Mouse (Mus musculus) cerebellum, adult 2 months (tissue): ENCODE results near the gene Dtd1. TPM values are rescaled to one million over a fixed set of nuclear protein-coding genes. Genes with fewer than 3 reads are reported as not detected.

Experiments used
- DNase-seq, 2 experiments: peaks; one replicate each; pipeline ENCODE4 v3.0.0; 2021
- H3K27ac ChIP-seq: fragments of 200-500 bp; 2 replicates; pipeline ENCODE4 v1.5.1; 2012; ENCODE audit warnings: low read length, control low read depth, inconsistent platforms; ENCODE audit not compliant: insufficient read depth
- H3K27me3 ChIP-seq: fragments of 200-500 bp; 2 replicates; pipeline ENCODE4 v1.6.1; 2012; ENCODE audit warnings: inconsistent platforms, mild to moderate bottlenecking, low read length, moderate library complexity; ENCODE audit not compliant: control insufficient read depth, insufficient read depth
- H3K4me1 ChIP-seq: fragments of 200-500 bp; 2 replicates; pipeline ENCODE4 v1.6.1; 2011; ENCODE audit warnings: low read length; ENCODE audit not compliant: control insufficient read depth, insufficient read depth
- H3K4me3 ChIP-seq: fragments of 200-500 bp; replicated peaks from 2 replicates; pipeline ENCODE3; 2011; ENCODE audit warnings: mild to moderate bottlenecking, low read depth, low read length, control low read depth; ENCODE audit not compliant: insufficient read depth
- CTCF ChIP-seq: fragments of 200-500 bp; IDR thresholded peaks from 2 replicates; pipeline ENCODE4 v1.5.1; 2011; ENCODE audit warnings: low read depth, mild to moderate bottlenecking, control low read depth, low read length, moderate library complexity, borderline replicate concordance; ENCODE audit not compliant: insufficient read depth
- POLR2A ChIP-seq: fragments of 200-500 bp; IDR thresholded peaks from 2 replicates; pipeline ENCODE4 v1.6.1; 2011; ENCODE audit warnings: low read length, control low read depth, borderline replicate concordance; ENCODE audit not compliant: insufficient read depth
- WGBS: fragments of 180-500 bp; shearing (Covaris S2); methylation state at CpG from one replicate; pipeline ENCODE4 v1.1.7; 2018; 5-methylcytosine and 5-hydroxymethylcytosine counted together
- polyA plus RNA-seq: library from polyadenylated mRNA; depleted of rRNA; stranded (reverse); fragments of >200 nt; gene quantifications from 2 replicates; pipeline ENCODE4 v1.2.3, GENCODE M21; 2012

The Dtd1 gene
- polyA plus RNA-seq, 1 experiment, result 74.5 TPM

DNA sequence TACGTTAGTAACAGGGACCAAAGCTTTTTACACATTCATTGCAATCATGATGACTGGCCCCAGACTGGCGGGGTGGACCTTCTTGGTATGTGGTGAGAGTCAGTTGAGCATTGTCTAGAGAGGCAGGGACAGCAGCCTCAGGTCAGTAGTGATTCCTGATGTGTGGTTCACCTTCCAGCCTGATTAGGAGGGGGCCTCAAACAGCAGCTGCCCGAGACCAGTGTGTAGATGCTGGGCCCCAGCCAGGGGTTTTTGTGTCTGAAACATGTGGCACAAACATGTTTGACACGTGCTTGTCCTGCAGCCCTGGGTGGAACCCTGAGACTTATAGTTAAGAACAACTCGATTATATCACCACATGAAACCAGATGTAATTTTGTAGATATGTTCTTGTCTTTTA lies 34.5 kb downstream of the Dtd1 start:
- Histone ChIP-seq H3K27me3 (no peaks in the 10 kb centered on the region), H3K27ac (no peak overlapping the region), H3K4me1 (no peaks in the 10 kb centered on the region), H3K4me3 (no peak overlapping the region)
- no peak for DNase-seq
- 75% methylated on average over 5 of the region's 5 CpGs for WGBS
- no peak for TF ChIP-seq POLR2A
- TF ChIP-seq CTCF, result no peak

DNA sequence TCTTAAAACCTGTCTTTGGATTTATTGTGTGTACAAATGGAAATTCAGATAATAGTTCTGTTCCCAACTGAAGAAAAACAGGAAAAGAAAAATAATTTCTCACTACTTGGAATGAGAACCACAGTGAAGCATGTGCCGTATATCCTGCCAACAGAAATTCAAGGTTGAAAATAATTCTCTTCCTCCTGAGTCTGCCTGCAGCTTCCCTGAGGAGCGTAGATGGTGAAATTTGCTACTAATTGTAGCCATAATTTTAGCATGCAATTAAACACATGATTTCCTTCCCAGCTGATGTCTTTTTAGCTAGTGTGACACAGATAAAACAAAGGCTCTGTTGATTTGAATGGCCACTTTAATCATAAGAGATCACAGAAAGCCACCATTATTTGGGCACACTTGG lies 35.0 kb downstream of the Dtd1 start:
- 63% methylated on average over 2 of the region's 2 CpGs for WGBS
- H3K27ac ChIP-seq, result no peak overlapping the region
- no peak overlapping the region for H3K4me3 ChIP-seq
- no peaks in the 10 kb centered on the region for H3K27me3 ChIP-seq
- H3K4me1 ChIP-seq, result no peaks in the 10 kb centered on the region
- DNase-seq, result no peak
- TF ChIP-seq POLR2A (no peak), CTCF (no peak)

DNA sequence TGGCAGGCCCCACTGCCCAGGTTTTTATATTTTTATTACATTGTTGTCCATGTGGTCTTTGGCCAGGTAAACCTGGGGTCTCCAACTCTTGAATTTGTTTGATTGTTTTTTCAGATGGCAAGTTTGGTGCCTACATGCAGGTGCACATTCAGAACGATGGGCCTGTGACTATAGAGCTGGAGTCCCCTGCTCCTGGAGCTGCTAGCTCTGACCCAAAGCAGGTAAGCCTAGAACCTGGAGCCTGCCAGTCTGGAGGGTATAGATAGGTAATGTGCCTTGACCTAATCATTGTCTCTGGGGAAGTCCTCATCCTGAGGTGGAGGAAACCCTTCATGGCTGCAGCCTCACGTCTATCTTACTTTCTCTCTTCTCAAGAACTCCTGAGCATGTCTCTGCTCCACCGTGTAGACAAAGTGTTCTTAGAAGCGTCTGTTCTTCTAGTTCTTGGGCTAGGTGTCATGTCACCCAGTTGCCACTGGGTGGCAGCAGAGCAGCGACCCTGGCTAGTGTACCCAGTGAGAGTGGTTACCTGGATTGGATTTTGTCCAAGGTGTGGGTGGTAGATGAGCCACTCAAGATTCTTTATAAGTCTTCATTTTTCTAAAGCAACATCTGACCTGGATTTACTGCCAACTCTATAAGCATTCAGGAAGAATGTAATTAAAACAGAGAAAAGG lies 36.1 kb downstream of the Dtd1 start:
- 18% methylated on average over 5 of the region's 5 CpGs for WGBS
- TF ChIP-seq CTCF (peak; percentile 97), POLR2A (no peak)
- no peak overlapping the region for H3K27ac ChIP-seq

DNA sequence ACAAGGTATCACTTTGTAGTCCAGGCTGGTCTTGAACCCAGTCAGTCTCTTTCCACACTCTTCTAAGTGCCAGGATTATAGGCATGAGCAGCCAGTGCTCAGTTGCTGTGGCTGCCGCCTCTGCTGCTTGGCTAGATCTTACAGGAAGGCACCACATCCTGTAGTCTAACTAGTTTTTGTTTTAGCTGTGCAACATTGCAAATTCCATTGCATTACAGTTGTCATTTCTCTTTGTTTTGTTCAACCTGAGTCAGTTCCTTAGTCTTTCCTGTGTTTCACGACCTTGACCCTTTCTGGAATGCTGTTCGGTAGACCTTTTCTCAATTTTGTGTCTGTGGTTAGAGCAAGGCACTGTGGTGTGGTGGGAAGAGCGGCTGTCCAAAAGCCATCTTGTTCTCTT lies 37.5 kb downstream of the Dtd1 start:
- H3K27me3 ChIP-seq, result no peaks in the 10 kb centered on the region
- WGBS, result 90% methylated on average over 4 of the region's 4 CpGs
- TF ChIP-seq POLR2A (no peak), CTCF (no peak)
- no peaks in the 10 kb centered on the region for H3K4me1 ChIP-seq
- DNase-seq, result no peak
- no peak overlapping the region for H3K4me3 ChIP-seq
- H3K27ac ChIP-seq, result no peak overlapping the region

More for the DNA sequence above, 36.1 kb downstream of the Dtd1 start:
- H3K27me3 ChIP-seq, result no peaks in the 10 kb centered on the region
- DNase-seq, result peak; percentile 56 to 67
- no peak overlapping the region for H3K4me3 ChIP-seq
- no peaks in the 10 kb centered on the region for H3K4me1 ChIP-seq

DNA sequence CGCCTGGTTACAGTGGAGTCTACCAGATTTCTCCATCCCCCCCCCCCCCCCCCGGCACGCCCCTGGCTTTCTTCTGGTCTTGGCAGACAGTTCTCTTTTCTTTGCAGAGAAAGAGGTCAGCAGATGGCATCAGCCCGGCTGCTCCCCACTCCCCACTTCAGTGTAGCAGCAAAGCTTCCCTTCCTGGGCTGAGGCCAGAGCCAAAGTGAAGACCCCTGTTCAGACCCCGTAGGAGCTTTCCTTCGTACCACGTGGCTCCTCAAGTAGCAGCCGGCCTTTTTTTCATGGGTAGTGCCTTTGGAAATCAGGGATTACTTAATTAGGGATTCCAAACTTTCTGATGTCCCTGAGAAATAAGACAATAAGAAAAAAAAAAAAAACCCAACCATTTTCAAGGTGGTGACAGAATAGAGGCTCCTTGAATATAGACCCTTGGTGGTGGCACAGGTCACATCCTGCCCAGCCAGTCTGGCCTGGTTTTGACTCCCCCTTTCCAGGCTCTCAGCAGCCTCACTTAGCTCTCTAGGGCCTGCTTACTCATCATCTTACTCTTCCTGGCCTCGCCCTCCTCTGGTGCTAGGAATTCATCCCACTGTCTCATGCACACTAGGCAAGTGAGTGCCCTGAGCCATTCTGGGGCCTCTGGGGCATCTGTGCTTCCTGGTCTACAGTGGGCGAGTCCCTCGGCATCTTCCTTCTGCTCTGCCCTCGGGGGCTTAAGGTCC lies 38.1 kb downstream of the Dtd1 start:
- Histone ChIP-seq H3K27ac (no peak overlapping the region), H3K27me3 (no peaks in the 10 kb centered on the region), H3K4me3 (no peak overlapping the region), H3K4me1 (no peaks in the 10 kb centered on the region)
- no peak for DNase-seq
- TF ChIP-seq CTCF (no peak), POLR2A (no peak)
- 44% methylated on average over 12 of the region's 12 CpGs for WGBS

DNA sequence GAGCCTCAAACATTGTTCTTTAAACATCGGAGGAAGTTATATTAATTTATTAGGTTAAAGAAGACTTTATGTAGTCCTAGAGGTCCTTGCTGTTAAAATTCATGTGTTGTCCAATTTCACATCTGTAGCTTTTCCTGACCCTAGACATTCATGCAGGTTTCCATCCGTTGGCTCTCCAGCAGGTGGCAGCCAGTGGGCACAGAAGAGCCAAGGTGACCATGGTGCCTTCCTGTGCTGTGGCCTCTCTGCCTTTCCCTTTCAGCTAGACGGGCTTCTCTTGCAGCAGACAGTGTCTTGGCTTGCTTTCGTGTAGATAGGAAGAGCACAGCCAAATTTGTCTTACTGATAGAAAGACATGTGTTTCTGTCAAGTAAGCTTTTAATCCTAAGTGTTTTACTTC lies 39.0 kb downstream of the Dtd1 start:
- Histone ChIP-seq H3K4me1 (no peaks in the 10 kb centered on the region), H3K4me3 (no peak overlapping the region), H3K27me3 (no peaks in the 10 kb centered on the region), H3K27ac (no peak overlapping the region)
- DNase-seq, result peak in 1 of 2 experiments; percentile 26
- TF ChIP-seq CTCF (peak; percentile 59), POLR2A (no peak)
- WGBS, result 34% methylated on average over 4 of the region's 4 CpGs

DNA sequence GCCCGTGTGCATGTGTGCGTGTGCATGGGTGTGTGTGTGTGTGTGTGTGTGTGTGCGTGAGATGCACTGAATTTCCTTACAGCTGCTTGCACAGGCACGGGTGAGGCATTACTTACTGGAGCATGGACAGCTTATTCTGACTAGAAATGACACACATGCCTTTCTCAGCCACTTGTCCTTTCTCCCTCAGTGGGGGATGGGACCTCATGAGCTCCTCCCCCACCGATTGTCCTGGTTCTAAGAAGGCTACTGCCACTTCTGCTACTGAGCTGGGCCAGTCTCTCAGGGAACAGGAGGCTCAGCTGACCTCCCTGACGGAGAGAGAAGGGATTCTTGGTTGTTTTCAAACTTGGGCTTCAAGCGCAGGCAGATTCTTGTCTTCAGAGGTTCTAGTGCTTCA lies 40.4 kb downstream of the Dtd1 start:
- no peak for DNase-seq
- 77% methylated on average over 7 of the region's 7 CpGs for WGBS
- Histone ChIP-seq H3K4me1 (no peaks in the 10 kb centered on the region), H3K27me3 (no peaks in the 10 kb centered on the region), H3K27ac (no peak overlapping the region), H3K4me3 (no peak overlapping the region)
- TF ChIP-seq CTCF, result no peak
- no peak for TF ChIP-seq POLR2A

DNA sequence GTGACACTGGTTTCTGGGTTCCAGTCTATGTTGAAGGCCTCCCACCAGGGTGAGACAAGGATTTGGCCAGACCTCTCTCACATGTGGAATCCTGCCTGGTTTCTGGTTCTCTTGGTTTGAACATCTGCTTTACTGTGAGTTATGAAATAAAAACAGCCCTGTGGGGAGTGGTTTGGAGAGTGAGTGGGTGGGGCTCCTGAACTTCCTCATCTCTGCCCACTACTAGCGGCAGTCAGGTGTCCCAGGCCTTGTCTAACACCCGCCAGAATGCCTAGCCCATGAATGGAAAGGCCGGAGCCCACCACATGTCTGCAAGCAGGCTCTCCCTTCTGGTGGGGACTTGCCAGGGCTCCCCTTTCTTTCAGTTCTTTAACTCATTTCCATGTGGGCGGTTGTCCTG lies 42.3 kb downstream of the Dtd1 start:
- H3K4me1 ChIP-seq, result no peaks in the 10 kb centered on the region
- H3K4me3 ChIP-seq, result no peak overlapping the region
- DNase-seq, result no peak
- WGBS, result 82% methylated on average over 4 of the region's 4 CpGs
- no peak overlapping the region for H3K27ac ChIP-seq
- H3K27me3 ChIP-seq, result no peaks in the 10 kb centered on the region; the same call in 1 of the 2 replicates
- TF ChIP-seq POLR2A (no peak), CTCF (no peak)
